Mouse (Mus musculus) heart, embryonic 15.5 days (tissue): ENCODE measurements around the gene Tmem239. TPM values are rescaled to one million over a fixed set of nuclear protein-coding genes. Genes with fewer than 3 reads are reported as not detected.

ENCODE experiments used
- ATAC-seq: fragments of 200-750 bp; cut with Nextera tagmentation; replicated peaks from 2 replicates; pipeline ENCODE4 v1.8.0; 2017; ENCODE audit warnings: low read depth, moderate TSS enrichment; ENCODE audit not compliant: insufficient number of reproducible peaks, insufficient read depth, low FRiP score
- H3K27ac ChIP-seq: fragments of 300-500 bp; sonication (generic); 2 replicates; pipeline ENCODE4 v1.5.1; 2015; ENCODE audit warnings: mild to moderate bottlenecking, inconsistent platforms
- H3K27me3 ChIP-seq: fragments of 300-500 bp; sonication (generic); 2 replicates; pipeline ENCODE4 v1.6.1; 2015; ENCODE audit warnings: inconsistent platforms
- H3K36me3 ChIP-seq: fragments of 300-500 bp; sonication (generic); 2 replicates; pipeline ENCODE4 v1.6.1; 2015; ENCODE audit warnings: mild to moderate bottlenecking, inconsistent platforms
- H3K4me1 ChIP-seq: fragments of 300-500 bp; sonication (generic); replicated peaks from 2 replicates; pipeline ENCODE4 v1.6.1; 2015; ENCODE audit warnings: inconsistent platforms
- H3K4me2 ChIP-seq: fragments of 300-500 bp; sonication (generic); 2 replicates; pipeline ENCODE4 v1.6.1; 2015; ENCODE audit warnings: inconsistent platforms, mild to moderate bottlenecking, moderate library complexity
- H3K4me3 ChIP-seq: fragments of 300-500 bp; sonication (generic); 2 replicates; pipeline ENCODE4 v1.5.1; 2015; ENCODE audit warnings: mild to moderate bottlenecking, inconsistent platforms
- H3K9ac ChIP-seq: fragments of 300-500 bp; sonication (generic); 2 replicates; pipeline ENCODE4 v1.6.1; 2015; ENCODE audit warnings: mild to moderate bottlenecking, inconsistent platforms
- H3K9me3 ChIP-seq: fragments of 300-500 bp; sonication (generic); replicated peaks from 2 replicates; pipeline ENCODE4 v1.6.1; 2016; ENCODE audit warnings: inconsistent platforms
- WGBS: fragments of 180-500 bp; shearing (Covaris S2); methylation state at CpG from one replicate; pipeline ENCODE4 v1.1.7; 2015; ENCODE audit warnings: mixed read lengths; 5-methylcytosine and 5-hydroxymethylcytosine counted together
- polyA plus RNA-seq: library from polyadenylated mRNA; unstranded; fragments of >200 nt; fragmentation: Nextera tagmentation; extraction: Ambion mirVana; gene quantifications from 2 replicates; pipeline ENCODE4 v1.2.1, GENCODE M21; 2015

Gene Tmem239
- polyA plus RNA-seq, 1 experiment from 2014 or later, result not detected

GRCm38 (mm10) chr2:130432157-130432556, 25.9 kb downstream of the Tmem239 start:
- 77% methylated on average over 3 of the region's 3 CpGs for WGBS
- Histone ChIP-seq H3K27me3 (no peaks in the 10 kb centered on the region), H3K9me3 (no peaks in the 10 kb centered on the region), H3K9ac (no peak overlapping the region), H3K27ac (no peak overlapping the region), H3K36me3 (no peaks in the 10 kb centered on the region), H3K4me2 (no peak overlapping the region), H3K4me1 (peaks cover 4% of the 10 kb centered on the region), H3K4me3 (no peak overlapping the region)
- ATAC-seq, result no peak

GRCm38 (mm10) chr2:130433152-130433551, 26.9 kb downstream of the Tmem239 start:
- Histone ChIP-seq H3K9me3 (no peaks in the 10 kb centered on the region), H3K36me3 (peaks cover 2% of the 10 kb centered on the region), H3K27ac (no peak overlapping the region), H3K4me3 (no peak overlapping the region), H3K4me2 (no peak overlapping the region), H3K27me3 (no peaks in the 10 kb centered on the region), H3K9ac (no peak overlapping the region), H3K4me1 (peaks cover 4% of the 10 kb centered on the region)
- WGBS, result 26% methylated on average over 4 of the region's 4 CpGs
- ATAC-seq, result no peak

- H3K9me3 ChIP-seq, result no peaks in the 10 kb centered on the region
- H3K36me3 ChIP-seq, result peaks cover 37% of the 10 kb centered on the region
- no peak overlapping the region for H3K4me3 ChIP-seq
- no peaks in the 10 kb centered on the region for H3K4me1 ChIP-seq
- no peak overlapping the region for H3K27ac ChIP-seq
- no peak overlapping the region for H3K4me2 ChIP-seq
- H3K27me3 ChIP-seq, result no peaks in the 10 kb centered on the region
- H3K9ac ChIP-seq, result no peak overlapping the region
- no peak for ATAC-seq
- 95% methylated on average over 1 of the region's 1 CpGs for WGBS
Observed at GRCm38 (mm10) chr2:130436769-130437168, 30.5 kb downstream of the Tmem239 start.

- peaks cover 57% of the 10 kb centered on the region for H3K36me3 ChIP-seq
Observed at GRCm38 (mm10) chr2:130438861-130439260, 32.6 kb downstream of the Tmem239 start.

GRCm38 (mm10) chr2:130439840-130440480, 33.7 kb downstream of the Tmem239 start:
- no peak for ATAC-seq
- Histone ChIP-seq H3K4me1 (no peaks in the 10 kb centered on the region), H3K27ac (no peak overlapping the region), H3K36me3 (peaks cover 59% of the 10 kb centered on the region), H3K4me2 (no peak overlapping the region), H3K4me3 (no peak overlapping the region), H3K9ac (no peak overlapping the region), H3K27me3 (no peaks in the 10 kb centered on the region), H3K9me3 (no peaks in the 10 kb centered on the region)
- 88% methylated on average over 4 of the region's 4 CpGs for WGBS

More at GRCm38 (mm10) chr2:130438861-130439260, 32.6 kb downstream of the Tmem239 start:
- ATAC-seq, result no peak
- no peak overlapping the region for H3K9ac ChIP-seq
- H3K4me2 ChIP-seq, result no peak overlapping the region
- no peaks in the 10 kb centered on the region for H3K27me3 ChIP-seq
- H3K9me3 ChIP-seq, result no peaks in the 10 kb centered on the region
- no peak overlapping the region for H3K27ac ChIP-seq
- no peaks in the 10 kb centered on the region for H3K4me1 ChIP-seq
- no peak overlapping the region for H3K4me3 ChIP-seq
- 85% methylated on average over 3 of the region's 3 CpGs for WGBS

GRCm38 (mm10) chr2:130442162-130442561, 35.9 kb downstream of the Tmem239 start:
- Histone ChIP-seq H3K27me3 (no peaks in the 10 kb centered on the region), H3K4me3 (no peak overlapping the region), H3K4me2 (no peak overlapping the region), H3K9me3 (no peaks in the 10 kb centered on the region), H3K27ac (no peak overlapping the region), H3K4me1 (no peaks in the 10 kb centered on the region), H3K36me3 (peaks cover 59% of the 10 kb centered on the region), H3K9ac (no peak overlapping the region)
- 76% methylated on average over 10 of the region's 10 CpGs for WGBS
- no peak for ATAC-seq

- Histone ChIP-seq H3K36me3 (peaks cover 6% of the 10 kb centered on the region), H3K4me3 (no peak overlapping the region), H3K4me1 (peaks cover 30% of the 10 kb centered on the region), H3K4me2 (no peak overlapping the region), H3K9me3 (no peaks in the 10 kb centered on the region), H3K27me3 (no peaks in the 10 kb centered on the region), H3K9ac (no peak overlapping the region), H3K27ac (no peak overlapping the region)
- ATAC-seq, result no peak
Observed at GRCm38 (mm10) chr2:130448449-130448848, 42.2 kb downstream of the Tmem239 start.

- Histone ChIP-seq H3K9me3 (no peaks in the 10 kb centered on the region), H3K36me3 (no peaks in the 10 kb centered on the region; the same call in 1 of the 2 replicates), H3K4me2 (peak overlapping the region; percentile 94), H3K9ac (peak overlapping the region; percentile 91), H3K27ac (no peak overlapping the region), H3K27me3 (no peaks in the 10 kb centered on the region), H3K4me1 (peaks cover 32% of the 10 kb centered on the region), H3K4me3 (peak overlapping the region; percentile 99)
- WGBS, result 9% methylated on average over 17 of the region's 17 CpGs
- ATAC-seq, result no peak
Observed at GRCm38 (mm10) chr2:130449021-130449793, 42.9 kb downstream of the Tmem239 start.

- WGBS, result under 1% methylated on average over 50 of the region's 50 CpGs
- Histone ChIP-seq H3K9ac (peak within 1 kb of the TSS; percentile 91), H3K36me3 (no peaks in the 10 kb centered on the region; the same call in 1 of the 2 replicates), H3K4me3 (peak within 1 kb of the TSS; percentile 99), H3K4me1 (peaks cover 34% of the 10 kb centered on the region), H3K9me3 (no peaks in the 10 kb centered on the region), H3K27me3 (no peaks in the 10 kb centered on the region), H3K4me2 (peak within 1 kb of the TSS; percentile 94), H3K27ac (peak within 1 kb of the TSS; percentile 86)
- peak; percentile 96 for ATAC-seq
Observed at GRCm38 (mm10) chr2:130449794-130450433, 43.6 kb downstream of the Tmem239 start, which contains the start of gene Ptpra. Ptpra (plus strand) TSS chr2:130450278.

- Histone ChIP-seq H3K4me2 (peak overlapping the region; percentile 94), H3K4me3 (peak overlapping the region; percentile 99), H3K9me3 (no peaks in the 10 kb centered on the region), H3K36me3 (no peaks in the 10 kb centered on the region; the same call in 1 of the 2 replicates), H3K9ac (peak overlapping the region; percentile 91), H3K27ac (peak overlapping the region; percentile 86), H3K27me3 (no peaks in the 10 kb centered on the region), H3K4me1 (peaks cover 34% of the 10 kb centered on the region)
- peak; percentile 83 for ATAC-seq
- 0% methylated on average over 43 of the region's 47 CpGs for WGBS
Observed at GRCm38 (mm10) chr2:130450434-130450796, 44.1 kb downstream of the Tmem239 start.

GRCm38 (mm10) chr2:130451086-130451726, 44.9 kb downstream of the Tmem239 start:
- no peaks in the 10 kb centered on the region for H3K9me3 ChIP-seq
- H3K27me3 ChIP-seq, result no peaks in the 10 kb centered on the region
- 50% methylated on average over 14 of the region's 14 CpGs for WGBS
- no peak overlapping the region for H3K27ac ChIP-seq
- peak overlapping the region; percentile 94 for H3K4me2 ChIP-seq
- peak overlapping the region; percentile 91 for H3K9ac ChIP-seq
- no peak for ATAC-seq
- peaks cover 38% of the 10 kb centered on the region for H3K4me1 ChIP-seq
- peak overlapping the region; percentile 99 for H3K4me3 ChIP-seq
- H3K36me3 ChIP-seq, result no peaks in the 10 kb centered on the region
